Mouse (Mus musculus): ENCODE data around the gene Ext2.

DNA sequence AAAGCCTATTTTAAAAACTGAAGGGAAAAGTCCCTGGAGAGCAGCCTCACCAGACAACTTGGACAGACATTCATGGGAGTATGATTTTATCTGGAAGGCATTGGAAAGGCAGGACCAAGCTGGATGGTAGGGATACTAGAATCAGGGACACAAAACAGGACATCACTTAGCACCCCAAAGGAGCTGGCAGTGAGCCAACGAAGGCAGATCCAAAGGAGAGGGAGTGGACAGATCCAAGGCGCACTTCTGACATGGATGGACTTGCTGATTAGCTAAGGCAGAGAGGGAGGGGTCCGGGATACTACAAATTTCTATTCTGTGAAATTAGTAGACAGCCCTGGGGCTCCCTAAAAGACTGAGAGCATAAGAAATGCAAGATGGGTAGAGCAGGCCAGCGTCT, 16.8 kb downstream of the Ext2 start:
- TF ChIP-seq CTCF (IDR thresholded peaks at IDR 0.05; ENCODE audit: low read depth) (no peak), EP300 (IDR thresholded peaks at IDR 0.05; ENCODE audit: low read depth) (no peak)

Data from liver, postnatal 0 days (tissue).